Mouse (Mus musculus): ENCODE measurements around the gene Draxin. TPM values are rescaled to one million over a fixed set of nuclear protein-coding genes. Genes with fewer than 3 reads are reported as not detected.

Gene Draxin
- total and polyA plus RNA-seq, 3 experiments, result 0.08 to 0.17 TPM; not detected in 1

- Histone ChIP-seq H3K4me3 (ENCODE audit: control insufficient read depth in 1 of 2, insufficient read depth in 1 of 2, low read depth in 2 of 2, low read length in 2 of 2) (no peak overlapping the region), H3K27me3 (ENCODE audit: control insufficient read depth in 1 of 2, insufficient read depth in 2 of 2, low read length in 2 of 2) (no peaks in the 10 kb centered on the region), H3K27ac (ENCODE audit: control insufficient read depth, low read depth, low read length) (no peak overlapping the region), H3K36me3 (ENCODE audit: control insufficient read depth in 1 of 2, insufficient read depth in 2 of 2, low read length in 2 of 2) (peaks cover 0 to 5% of the 10 kb centered on the region in 2 experiments; a peak in 3 of 4 replicates), H3K4me1 (ENCODE audit: control insufficient read depth in 1 of 2, insufficient read depth in 2 of 2, low read length in 2 of 2) (peaks cover 1 to 3% of the 10 kb centered on the region in 2 experiments), H3K9me3 (replicated peaks; ENCODE audit: insufficient read depth, low read length) (no peaks in the 10 kb centered on the region), H3K9ac (ENCODE audit: control insufficient read depth, low read depth, low read length, poor library complexity, severe bottlenecking) (no peak overlapping the region), H3K79me2 (ENCODE audit: control insufficient read depth, insufficient read depth, low read length, poor library complexity) (no peaks in the 10 kb centered on the region)
- TF ChIP-seq MAFK (IDR thresholded peaks at IDR 0.05; ENCODE audit: borderline replicate concordance, low read depth, low read length) (no peak), MAZ (IDR thresholded peaks at IDR 0.05; ENCODE audit: low read depth, low read length) (no peak), NRF1 (IDR thresholded peaks at IDR 0.05; ENCODE audit: insufficient read depth, low read depth, low read length, poor library complexity, severe bottlenecking) (no peak), UBTF (IDR thresholded peaks at IDR 0.05; ENCODE audit: borderline replicate concordance, insufficient read depth, low read depth, low read length) (no peak), CHD2 (IDR thresholded peaks at IDR 0.05; ENCODE audit: low read length) (no peak), ZKSCAN1 (IDR thresholded peaks at IDR 0.05; ENCODE audit: low read depth, low read length) (no peak), JUND (IDR thresholded peaks at IDR 0.05; ENCODE audit: low read depth, low read length) (no peak), HCFC1 (IDR thresholded peaks at IDR 0.05; ENCODE audit: low read depth, low read length) (no peak), NELFE (IDR thresholded peaks at IDR 0.05; ENCODE audit: low read depth, low read length) (no peak), MXI1 (IDR thresholded peaks at IDR 0.05; ENCODE audit: low read depth, low read length) (no peak), RAD21 (IDR thresholded peaks at IDR 0.05; ENCODE audit: low read depth, low read length) (no peak), RCOR1 (IDR thresholded peaks at IDR 0.05; ENCODE audit: low read depth, low read length) (no peak)
- DNase-seq (ENCODE audit: low read depth, low spot score), result no peak
Measured at GRCm38 (mm10) chr4:148051886-148052285, 78.6 kb downstream of the Draxin start.

GRCm38 (mm10) chr4:148051046-148051776 lies 79.3 kb downstream of the Draxin start:
- Histone ChIP-seq H3K4me1 (ENCODE audit: control insufficient read depth in 1 of 2, insufficient read depth in 2 of 2, low read length in 2 of 2) (peaks cover 4% of the 10 kb centered on the region in 2 experiments), H3K27ac (ENCODE audit: control insufficient read depth, low read depth, low read length) (no peak overlapping the region), H3K9me3 (replicated peaks; ENCODE audit: insufficient read depth, low read length) (no peaks in the 10 kb centered on the region), H3K9ac (ENCODE audit: control insufficient read depth, low read depth, low read length, poor library complexity, severe bottlenecking) (no peak overlapping the region), H3K27me3 (ENCODE audit: control insufficient read depth in 1 of 2, insufficient read depth in 2 of 2, low read length in 2 of 2) (no peaks in the 10 kb centered on the region), H3K4me3 (ENCODE audit: control insufficient read depth in 1 of 2, insufficient read depth in 1 of 2, low read depth in 2 of 2, low read length in 2 of 2) (no peak overlapping the region), H3K79me2 (ENCODE audit: control insufficient read depth, insufficient read depth, low read length, poor library complexity) (no peaks in the 10 kb centered on the region), H3K36me3 (ENCODE audit: control insufficient read depth in 1 of 2, insufficient read depth in 2 of 2, low read length in 2 of 2) (peaks cover 0 to 8% of the 10 kb centered on the region in 2 experiments; a peak in 3 of 4 replicates)
- TF ChIP-seq POLR2AphosphoS2 (IDR thresholded peaks at IDR 0.05; ENCODE audit: low read length) (no peak), POLR2AphosphoS5 (IDR thresholded peaks at IDR 0.05; ENCODE audit: borderline replicate concordance, low read depth, low read length) (no peak), ZKSCAN1 (IDR thresholded peaks at IDR 0.05; ENCODE audit: low read depth, low read length) (no peak), GABPA (IDR thresholded peaks at IDR 0.05; ENCODE audit: low read depth, low read length) (no peak), EP300 (IDR thresholded peaks at IDR 0.05; ENCODE audit: low read depth in 1 of 2, low read length in 2 of 2) (no peak), RCOR1 (IDR thresholded peaks at IDR 0.05; ENCODE audit: low read depth, low read length) (no peak), TAL1 (IDR thresholded peaks at IDR 0.05; ENCODE audit: low read length) (no peak; the same call in 1 of the 2 replicates), POLR2A (IDR thresholded peaks at IDR 0.05; ENCODE audit: control insufficient read depth in 1 of 2, insufficient read depth in 1 of 2, low read depth in 1 of 2, low read length in 2 of 2, poor library complexity in 1 of 2) (no peak), NELFE (IDR thresholded peaks at IDR 0.05; ENCODE audit: low read depth, low read length) (no peak), MAFK (IDR thresholded peaks at IDR 0.05; ENCODE audit: borderline replicate concordance, low read depth, low read length) (no peak), MXI1 (IDR thresholded peaks at IDR 0.05; ENCODE audit: low read depth, low read length) (no peak), MEF2A (IDR thresholded peaks at IDR 0.05; ENCODE audit: extremely low read depth, insufficient replicate concordance, low read depth, low read length, poor library complexity, severe bottlenecking) (no peak), ZMIZ1 (IDR thresholded peaks at IDR 0.05; ENCODE audit: low read depth, low read length) (no peak), MAX (IDR thresholded peaks at IDR 0.05; ENCODE audit: low read length) (no peak), USF2 (IDR thresholded peaks at IDR 0.05; ENCODE audit: borderline replicate concordance in 1 of 2, insufficient read depth in 1 of 2, low read depth in 1 of 2, low read length in 2 of 2) (no peak), SIN3A (IDR thresholded peaks at IDR 0.05; ENCODE audit: low read length) (no peak), ELF1 (IDR thresholded peaks at IDR 0.05; ENCODE audit: low read depth, low read length) (no peak), MYC (IDR thresholded peaks at IDR 0.05; ENCODE audit: low read depth, low read length) (no peak), ZNF384 (IDR thresholded peaks at IDR 0.05; ENCODE audit: low read depth, low read length) (no peak), ZC3H11A (IDR thresholded peaks at IDR 0.05; ENCODE audit: low read depth, low read length) (no peak)
- DNase-seq (ENCODE audit: low read depth, low spot score), result no peak
